Mouse (Mus musculus) CD4-positive, CD25-positive, alpha-beta regulatory T cell, adult 2 months (primary cell): Measurements from ENCODE around the gene Prl4a1.
"Not testable (repeated sequence)": the region's sequence is repeated elsewhere in the genome, so short reads cannot be mapped to it uniquely, and the experiment has no call there.

Source experiments
- DNase-seq: peaks from one replicate; pipeline ENCODE4 v3.0.0-alpha.2; 2012; ENCODE audit warnings: low read depth, low spot score

The Prl4a1 gene

DNA sequence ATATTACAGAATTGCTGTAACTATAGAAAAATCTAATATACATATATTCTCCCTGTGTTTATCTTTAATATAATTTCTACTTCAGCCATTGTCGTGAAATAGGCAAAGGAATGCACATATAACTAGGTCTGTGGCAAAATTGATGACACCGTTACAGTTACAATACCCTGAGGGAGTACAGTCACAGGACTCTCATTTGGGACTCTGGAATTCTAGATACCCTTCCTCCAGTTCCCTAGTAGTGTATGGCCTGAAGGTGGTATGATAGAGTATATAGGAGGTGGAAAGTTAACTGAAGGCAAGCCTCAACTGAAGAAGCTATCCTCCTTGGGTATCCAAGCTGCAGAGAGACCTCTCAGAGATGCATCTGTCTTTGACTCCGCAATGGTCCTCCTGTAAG, at the start of gene Prl4a1:
TSS of gene Prl4a1 (plus strand) at position 301 of the 400 bp plus-strand sequence.
- no peak for DNase-seq

DNA sequence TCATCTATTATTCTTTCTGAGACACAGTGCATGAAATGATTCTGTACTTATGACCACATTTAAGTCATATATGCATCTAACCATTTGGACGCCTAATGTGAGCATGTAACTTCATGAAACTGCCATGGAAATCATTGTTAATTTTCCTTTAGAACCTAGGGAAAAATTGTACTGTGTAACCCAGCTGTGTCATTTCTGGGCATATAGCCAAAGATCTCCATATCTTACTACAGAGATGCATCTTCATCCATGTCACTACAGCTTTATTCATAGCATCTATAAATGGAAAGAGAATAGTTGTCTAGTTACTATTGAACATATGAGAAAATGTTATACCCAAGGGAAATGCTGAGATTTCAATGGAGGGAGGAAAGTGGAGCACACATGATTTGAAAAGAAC, 43.1 kb upstream of the Prl4a1 start:
- DNase-seq, result no peak

DNA sequence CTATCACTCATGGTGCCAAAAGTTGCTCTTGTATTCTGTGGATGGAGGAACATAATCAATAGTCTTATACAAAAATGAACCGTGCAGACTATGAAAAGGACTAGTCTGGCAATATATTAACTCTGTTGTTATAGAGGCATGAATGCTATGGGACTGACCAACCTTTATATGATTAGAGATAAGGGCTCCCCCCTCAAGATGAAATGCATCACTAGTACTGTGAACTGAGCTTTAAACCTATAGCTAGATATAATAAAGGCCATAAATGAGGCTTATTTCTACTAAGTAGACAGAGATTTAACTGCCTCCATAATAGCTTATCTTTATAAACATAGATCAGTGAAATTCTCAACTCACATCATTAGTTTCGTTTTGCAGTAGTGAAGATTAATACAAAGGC, 41.7 kb upstream of the Prl4a1 start:
- not testable (repeated sequence) for DNase-seq

DNA sequence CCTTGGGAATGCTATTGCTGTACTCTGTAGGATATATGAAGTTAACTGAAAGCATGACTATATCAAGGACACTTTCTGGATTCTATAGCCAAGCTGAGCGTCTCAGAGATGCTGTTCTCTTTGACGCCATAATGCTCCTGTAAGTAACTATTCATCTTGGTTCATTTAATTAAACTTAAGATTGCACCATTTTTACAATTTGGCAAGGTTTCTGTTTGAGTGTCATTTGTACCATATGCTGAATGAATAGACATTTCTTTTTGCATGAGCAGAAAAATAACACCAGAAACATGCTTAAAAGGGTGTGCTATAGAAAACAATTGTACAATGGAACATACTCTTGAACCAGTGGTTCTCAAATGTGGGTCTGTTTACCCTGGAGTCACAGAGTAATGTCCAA, 38.4 kb upstream of the Prl4a1 start:
- no peak for DNase-seq

DNA sequence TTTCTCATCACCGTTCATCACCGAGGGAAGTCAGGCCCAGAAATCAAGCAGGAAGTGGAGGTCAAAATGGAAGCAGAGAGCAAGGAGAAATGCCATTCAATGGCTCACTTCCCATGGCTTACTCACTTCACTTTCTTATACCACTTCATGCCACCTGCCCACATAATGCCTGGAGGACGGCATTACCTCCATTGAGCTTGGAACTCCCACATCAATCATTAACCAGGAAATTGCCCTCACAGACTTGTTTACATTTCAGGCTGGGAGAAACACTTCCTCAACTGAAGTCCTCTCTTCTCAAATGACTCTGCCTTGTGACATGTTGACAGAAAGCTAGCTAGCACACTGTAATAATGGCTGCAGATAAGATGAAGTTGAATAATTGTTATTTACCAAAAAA, 19.5 kb upstream of the Prl4a1 start:
- DNase-seq, result not testable (repeated sequence)

DNA sequence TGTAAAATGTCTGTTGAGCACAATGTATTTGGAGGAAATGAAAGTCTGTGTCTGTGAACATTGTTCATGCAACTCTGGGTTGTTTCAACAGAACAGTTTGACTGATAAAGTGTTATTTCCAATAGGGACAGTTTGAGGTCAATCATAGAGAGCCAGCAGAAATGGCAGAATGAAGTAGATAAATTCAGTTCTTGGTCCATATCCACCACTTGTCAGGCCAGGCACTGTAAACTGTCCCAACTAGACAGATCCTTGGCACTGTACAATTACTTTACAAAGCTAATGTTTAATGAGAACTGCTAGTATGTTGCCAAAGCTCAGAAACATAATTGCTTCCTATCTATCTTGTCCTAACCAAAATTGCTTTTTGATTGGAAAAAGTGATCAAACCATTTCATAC, 13.3 kb downstream of the Prl4a1 start:
- DNase-seq, result no peak

DNA sequence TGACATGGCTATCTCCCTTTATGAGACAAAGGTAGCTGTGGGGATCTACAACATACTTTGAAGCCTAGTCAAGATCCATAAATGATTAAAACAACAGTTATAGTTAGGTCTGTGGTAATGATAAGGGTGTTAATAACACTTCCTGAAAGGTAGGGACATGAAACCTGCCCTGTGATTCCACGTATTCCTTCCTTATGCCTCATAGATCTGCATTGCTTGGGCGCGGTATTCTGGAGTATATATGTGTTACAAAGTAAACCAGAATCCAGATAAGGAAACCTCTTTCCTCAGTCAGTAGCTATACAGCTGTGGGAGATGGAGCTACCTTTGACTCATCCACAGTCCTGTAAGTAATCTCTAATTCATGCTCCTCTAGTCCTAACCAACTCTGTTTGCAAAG, 53.3 kb downstream of the Prl4a1 start:
- no peak for DNase-seq
